Mouse (Mus musculus) embryonic facial prominence, embryonic 11.5 days (tissue): ENCODE measurements at regions not wholly inside any gene's neighbourhood (a gene's known extent, or its start where the extent isn't known, plus 50 kb on each side); places are given as distances from the start of the nearest gene placed in this dataset.

Experiments used
- ATAC-seq: fragments of 200-750 bp; cut with Nextera tagmentation; replicated peaks from 2 replicates; pipeline ENCODE4 v1.8.0; 2017; ENCODE audit warnings: low read depth; ENCODE audit not compliant: insufficient number of reproducible peaks, low FRiP score, low TSS enrichment
- DNase-seq: peaks from one replicate; pipeline ENCODE4 v3.0.0-alpha.2; 2015; ENCODE audit warnings: low spot score
- H3K27ac ChIP-seq: fragments of 300-500 bp; sonication (generic); replicated peaks from 2 replicates; pipeline ENCODE4 v1.5.1; 2014; ENCODE audit warnings: mild to moderate bottlenecking, low read depth, low read length, control low read depth
- H3K27me3 ChIP-seq: fragments of 300-500 bp; sonication (generic); 2 replicates; pipeline ENCODE4 v1.6.1; 2014; ENCODE audit warnings: mild to moderate bottlenecking, low read length, moderate library complexity, mixed read lengths; ENCODE audit not compliant: control insufficient read depth, insufficient read depth
- H3K36me3 ChIP-seq: fragments of 300-500 bp; sonication (generic); replicated peaks from 2 replicates; pipeline ENCODE4 v1.6.1; 2014; ENCODE audit warnings: low read depth, mild to moderate bottlenecking, low read length, moderate library complexity, mixed read lengths; ENCODE audit not compliant: control insufficient read depth, insufficient read depth
- H3K4me1 ChIP-seq: fragments of 300-500 bp; sonication (generic); 2 replicates; pipeline ENCODE4 v1.6.1; 2014; ENCODE audit warnings: low read length, mixed read lengths; ENCODE audit not compliant: control insufficient read depth, insufficient read depth
- H3K4me2 ChIP-seq: fragments of 300-500 bp; sonication (generic); 2 replicates; pipeline ENCODE4 v1.6.1; 2014; ENCODE audit warnings: low read depth, mild to moderate bottlenecking, control low read depth, low read length, moderate library complexity
- H3K4me3 ChIP-seq: fragments of 300-500 bp; sonication (generic); 2 replicates; pipeline ENCODE4 v1.5.1; 2014; ENCODE audit warnings: low read depth, low read length, control low read depth
- H3K9ac ChIP-seq: fragments of 300-500 bp; sonication (generic); replicated peaks from 2 replicates; pipeline ENCODE4 v1.6.1; 2014; ENCODE audit warnings: mild to moderate bottlenecking, control low read depth, low read length
- H3K9me3 ChIP-seq: fragments of 300-500 bp; sonication (generic); replicated peaks from 2 replicates; pipeline ENCODE4 v1.6.1; 2016; ENCODE audit warnings: mild to moderate bottlenecking, low read length, inconsistent platforms, mixed read lengths; ENCODE audit not compliant: control insufficient read depth
- WGBS: fragments of 180-500 bp; shearing (Covaris S2); extraction: QIAGEN DNeasy Blood & Tissue Kit; methylation state at CpG from one replicate; pipeline ENCODE4 v1.1.7; 2014; 5-methylcytosine and 5-hydroxymethylcytosine counted together

DNA sequence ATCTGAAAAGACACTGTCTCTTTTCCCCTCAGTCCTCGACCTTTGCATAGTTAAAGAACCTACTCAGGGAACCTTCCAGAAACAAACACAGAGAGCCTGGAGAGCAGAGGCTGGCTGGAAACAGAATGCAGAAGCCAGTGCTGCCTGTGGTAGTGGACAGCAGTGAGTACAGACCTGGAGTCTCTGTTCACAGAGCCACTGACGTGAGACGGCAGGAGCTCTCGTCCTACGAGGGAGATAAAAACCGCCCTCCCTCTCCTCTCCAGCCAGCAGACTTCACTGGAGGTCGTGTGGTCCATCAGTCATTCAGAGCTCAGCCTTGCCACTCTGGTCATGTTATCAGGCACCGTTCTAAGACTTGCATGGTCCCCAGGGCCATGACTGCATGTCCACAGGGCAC lies 138.5 kb upstream of the Cdh4 start:
- ATAC-seq (no peak), DNase-seq (no peak)
- Histone ChIP-seq H3K4me2 (no peak overlapping the region), H3K9ac (no peak overlapping the region), H3K4me1 (no peaks in the 10 kb centered on the region), H3K9me3 (no peaks in the 10 kb centered on the region), H3K36me3 (no peaks in the 10 kb centered on the region), H3K4me3 (no peak overlapping the region), H3K27ac (no peak overlapping the region), H3K27me3 (no peaks in the 10 kb centered on the region; the same call in 1 of the 2 replicates)
- WGBS, result 55% methylated on average over 8 of the region's 8 CpGs

- Histone ChIP-seq H3K9ac (no peak overlapping the region), H3K36me3 (no peaks in the 10 kb centered on the region), H3K9me3 (no peaks in the 10 kb centered on the region), H3K4me3 (no peak overlapping the region), H3K4me1 (no peaks in the 10 kb centered on the region), H3K27me3 (no peaks in the 10 kb centered on the region; the same call in 1 of the 2 replicates), H3K4me2 (no peak overlapping the region), H3K27ac (no peak overlapping the region)
- 5% methylated on average over 11 of the region's 11 CpGs for WGBS
- ATAC-seq, result peak; percentile 83
- DNase-seq, result peak; percentile 57
These were observed 134.8 kb upstream of the Cdh4 start for GRCm38 (mm10) chr2:179307286-179307931.

GRCm38 (mm10) chr2:179307932-179308303 lies 134.3 kb upstream of the Cdh4 start:
- no peak overlapping the region for H3K9ac ChIP-seq
- H3K4me2 ChIP-seq, result no peak overlapping the region
- H3K4me3 ChIP-seq, result no peak overlapping the region
- H3K9me3 ChIP-seq, result no peaks in the 10 kb centered on the region
- ATAC-seq, result no peak
- H3K27ac ChIP-seq, result no peak overlapping the region
- no peaks in the 10 kb centered on the region for H3K4me1 ChIP-seq
- H3K27me3 ChIP-seq, result no peaks in the 10 kb centered on the region; the same call in 1 of the 2 replicates
- 52% methylated on average over 3 of the region's 3 CpGs for WGBS
- no peak for DNase-seq
- H3K36me3 ChIP-seq, result no peaks in the 10 kb centered on the region

DNA sequence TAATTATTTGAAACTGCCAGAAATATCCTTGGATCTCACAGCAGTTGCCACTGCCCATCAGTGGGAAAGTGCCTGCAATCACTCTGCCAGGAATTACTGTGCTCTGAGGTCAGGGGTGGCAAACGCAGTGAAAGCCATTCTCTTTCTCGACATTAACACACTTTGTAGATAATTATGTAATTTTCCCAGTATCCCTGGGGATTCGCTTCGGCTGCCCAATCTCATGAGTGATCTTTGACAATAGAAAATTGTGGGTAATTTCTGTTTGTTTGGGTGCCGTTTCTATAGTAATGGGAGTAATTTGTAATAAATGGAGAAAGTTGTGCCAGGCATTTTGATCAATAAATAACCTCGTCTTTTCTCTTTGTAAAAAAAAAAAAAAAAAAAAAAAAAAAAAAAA lies 124.2 kb upstream of the Cdh4 start:
- 46% methylated on average over 6 of the region's 6 CpGs for WGBS
- H3K27ac ChIP-seq, result no peak overlapping the region

GRCm38 (mm10) chr2:179325242-179325641 lies 117.0 kb upstream of the Cdh4 start:
- ATAC-seq (no peak), DNase-seq (no peak)
- WGBS, result 66% methylated on average over 5 of the region's 5 CpGs
- Histone ChIP-seq H3K27me3 (no peaks in the 10 kb centered on the region), H3K4me1 (no peaks in the 10 kb centered on the region), H3K9me3 (no peaks in the 10 kb centered on the region), H3K9ac (no peak overlapping the region), H3K4me3 (no peak overlapping the region), H3K36me3 (no peaks in the 10 kb centered on the region), H3K27ac (no peak overlapping the region), H3K4me2 (no peak overlapping the region)

More for the DNA sequence above, 124.2 kb upstream of the Cdh4 start:
- Histone ChIP-seq H3K36me3 (no peaks in the 10 kb centered on the region), H3K4me2 (no peak overlapping the region), H3K4me1 (no peaks in the 10 kb centered on the region), H3K9me3 (no peaks in the 10 kb centered on the region), H3K4me3 (no peak overlapping the region), H3K27me3 (no peaks in the 10 kb centered on the region), H3K9ac (no peak overlapping the region)
- DNase-seq (no peak), ATAC-seq (no peak)

- DNase-seq, result no peak
- no peak overlapping the region for H3K4me3 ChIP-seq
- no peak overlapping the region for H3K4me2 ChIP-seq
- H3K36me3 ChIP-seq, result no peaks in the 10 kb centered on the region
- H3K9ac ChIP-seq, result no peak overlapping the region
- WGBS, result 52% methylated on average over 5 of the region's 5 CpGs
- H3K4me1 ChIP-seq, result no peaks in the 10 kb centered on the region
- no peaks in the 10 kb centered on the region for H3K9me3 ChIP-seq
- H3K27me3 ChIP-seq, result no peaks in the 10 kb centered on the region
- no peak overlapping the region for H3K27ac ChIP-seq
- ATAC-seq, result peak; percentile 59; the same call in 1 of the 2 replicates
These were observed 109.2 kb upstream of the Cdh4 start for GRCm38 (mm10) chr2:179332872-179333489.

DNA sequence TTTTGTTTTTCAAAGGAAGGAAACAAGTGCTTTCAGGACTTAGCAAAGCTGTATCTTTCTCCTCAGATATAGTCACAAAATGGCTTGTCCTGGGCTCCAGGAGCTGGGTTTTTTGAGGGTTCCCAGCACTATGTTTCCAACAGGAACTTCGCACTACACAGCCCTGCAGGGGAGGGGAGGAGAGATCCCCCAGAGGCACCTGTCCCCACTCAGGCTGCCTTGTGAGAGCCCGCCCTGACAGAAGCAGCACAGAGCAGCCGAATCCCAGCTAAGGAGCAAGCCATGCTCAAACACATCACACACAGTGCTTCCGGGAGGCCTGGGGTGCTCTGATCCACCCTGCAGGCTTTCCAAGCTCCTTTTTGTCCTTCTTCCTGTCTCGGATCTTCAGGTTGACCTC lies 108.6 kb upstream of the Cdh4 start:
- ATAC-seq (no peak), DNase-seq (no peak)
- Histone ChIP-seq H3K4me1 (no peaks in the 10 kb centered on the region), H3K27ac (no peak overlapping the region), H3K4me3 (no peak overlapping the region), H3K36me3 (no peaks in the 10 kb centered on the region), H3K9ac (no peak overlapping the region), H3K9me3 (no peaks in the 10 kb centered on the region), H3K27me3 (no peaks in the 10 kb centered on the region), H3K4me2 (no peak overlapping the region)
- WGBS, result 58% methylated on average over 5 of the region's 5 CpGs

- H3K36me3 ChIP-seq, result no peaks in the 10 kb centered on the region
- no peak overlapping the region for H3K27ac ChIP-seq
- no peaks in the 10 kb centered on the region for H3K9me3 ChIP-seq
- ATAC-seq (0 out of 2 replicates have a peak, but pooled peaks have one; percentile 25), DNase-seq (no peak)
- H3K4me2 ChIP-seq, result no peak overlapping the region
- H3K9ac ChIP-seq, result no peak overlapping the region
- H3K27me3 ChIP-seq, result no peaks in the 10 kb centered on the region
- WGBS, result 24% methylated on average over 1 of the region's 1 CpGs
- H3K4me1 ChIP-seq, result no peaks in the 10 kb centered on the region
- no peak overlapping the region for H3K4me3 ChIP-seq
These were observed 106.0 kb upstream of the Cdh4 start for GRCm38 (mm10) chr2:179336235-179336634.
